Mouse (Mus musculus) bone marrow, adult 2 months (tissue): ENCODE results near the gene Anks1b.

Source experiments
- CTCF ChIP-seq: fragments of 200-500 bp; IDR thresholded peaks from 2 replicates; pipeline ENCODE4 v1.5.1; 2011; ENCODE audit warnings: low read length, control low read depth; ENCODE audit not compliant: control insufficient read depth, insufficient read depth
- POLR2A ChIP-seq: fragments of 200-500 bp; IDR thresholded peaks from 2 replicates; pipeline ENCODE4 v1.6.1; 2011; ENCODE audit warnings: low read depth, mild to moderate bottlenecking, control low read depth, low read length, borderline replicate concordance; ENCODE audit not compliant: control insufficient read depth

DNA sequence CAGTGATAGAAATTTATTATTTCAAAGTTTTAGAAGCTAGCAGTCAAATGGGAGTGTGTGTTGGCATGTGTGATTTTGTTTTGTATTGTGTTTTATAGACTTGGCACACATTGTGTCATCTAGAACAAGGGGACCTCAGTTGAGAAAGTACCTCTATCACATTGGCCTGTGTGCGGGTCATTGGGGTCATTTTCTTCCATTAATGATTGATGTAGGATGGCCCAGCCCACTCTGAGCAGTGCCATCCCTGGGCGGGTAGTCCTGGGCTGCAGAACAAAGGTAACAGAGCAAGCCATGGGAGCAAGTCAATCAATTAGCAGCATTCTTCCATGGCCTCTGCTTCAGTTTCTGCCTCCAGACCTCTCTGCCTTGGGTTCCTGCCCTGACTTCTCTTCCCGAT is 34.5 kb upstream of the Anks1b start:
- TF ChIP-seq CTCF (no peak), POLR2A (no peak)
